Mouse (Mus musculus) CH12.LX (cell line): ENCODE results near the gene Mynn. TPM values are rescaled to one million over a fixed set of nuclear protein-coding genes. Genes with fewer than 3 reads are reported as not detected.
A peak's percentile ranks its signal among the peaks of the same experiment; 100 is the strongest.

Source experiments
- DNase-seq: peaks from one replicate; pipeline ENCODE4 v3.0.0-alpha.2; 2013; ENCODE audit errors: extremely low read depth
- H3K27ac ChIP-seq: 2 replicates; pipeline ENCODE4 v1.5.1; 2012; ENCODE audit warnings: low read depth, mild to moderate bottlenecking, control low read depth, moderate library complexity; ENCODE audit not compliant: insufficient read depth
- H3K27me3 ChIP-seq: replicated peaks from 2 replicates; pipeline ENCODE3; 2012; ENCODE audit warnings: inconsistent platforms
- H3K36me3 ChIP-seq, 2 experiments: replicated peaks in 1 of 2; 2 replicates each; pipeline versions ENCODE3 to v1.6.1; 2012; ENCODE audit warnings: inconsistent platforms in 1 of 2, low read length in 1 of 2, mild to moderate bottlenecking in 1 of 2, mixed read lengths in 1 of 2, moderate library complexity in 1 of 2; ENCODE audit not compliant: control insufficient read depth in 1 of 2, insufficient read depth in 1 of 2
- H3K4me1 ChIP-seq, 2 experiments: 2 replicates each; pipeline ENCODE4 v1.6.1; 2012; ENCODE audit warnings: inconsistent platforms in 1 of 2, moderate library complexity in 1 of 2; ENCODE audit not compliant: insufficient read depth in 2 of 2, control insufficient read depth in 1 of 2
- H3K4me2 ChIP-seq: 2 replicates; pipeline ENCODE4 v1.6.1; 2012; ENCODE audit warnings: low read depth, mild to moderate bottlenecking, control low read depth; ENCODE audit not compliant: poor library complexity, insufficient read depth, severe bottlenecking
- H3K4me3 ChIP-seq, 3 experiments: fragments of 150-350 bp in 1 of 3; sonication (generic) in 1 of 3; replicated peaks in 1 of 3; 2 replicates each; pipeline versions ENCODE3 to v1.5.1; 2011 to 2012; ENCODE audit warnings: low read depth in 2 of 3, low read length in 2 of 3, mild to moderate bottlenecking in 2 of 3, moderate library complexity in 2 of 3, control low read depth in 1 of 3, improper control_type of control experiment in 1 of 3, inconsistent platforms in 1 of 3, mixed read lengths in 1 of 3; ENCODE audit not compliant: poor library complexity in 1 of 3
- H3K79me2 ChIP-seq: replicated peaks from 2 replicates; pipeline ENCODE4 v1.6.1; 2012; ENCODE audit warnings: mild to moderate bottlenecking, moderate library complexity; ENCODE audit not compliant: control insufficient read depth, poor library complexity, insufficient read depth, severe bottlenecking; ENCODE audit errors: extremely low read depth
- H3K9ac ChIP-seq: 2 replicates; pipeline ENCODE4 v1.6.1; 2012; ENCODE audit warnings: low read depth, mild to moderate bottlenecking, control low read depth, moderate library complexity; ENCODE audit not compliant: insufficient read depth
- H3K9me3 ChIP-seq: replicated peaks from 2 replicates; pipeline ENCODE3; 2012; ENCODE audit warnings: low read length, inconsistent platforms, mixed read lengths
- BHLHE40 ChIP-seq: IDR thresholded peaks from 2 replicates; pipeline ENCODE4 v1.6.1; 2011; ENCODE audit warnings: mild to moderate bottlenecking, low read depth, low read length, improper control_type of control experiment
- CHD2 ChIP-seq: IDR thresholded peaks from 2 replicates; pipeline ENCODE4 v1.6.1; 2011; ENCODE audit warnings: low read length, improper control_type of control experiment
- CTCF ChIP-seq, 2 experiments: IDR thresholded peaks in 1 of 2; conservative IDR thresholded peaks in 1 of 2; 2 replicates each; pipeline ENCODE4 v1.5.1; 2011 to 2012; ENCODE audit warnings: low read depth in 2 of 2, low read length in 2 of 2, improper control_type of control experiment in 1 of 2, inconsistent platforms in 1 of 2, mild to moderate bottlenecking in 1 of 2, moderate library complexity in 1 of 2
- E2F4 ChIP-seq: IDR thresholded peaks from 2 replicates; pipeline ENCODE4 v1.6.1; 2011; ENCODE audit warnings: low read depth, low read length, improper control_type of control experiment; ENCODE audit not compliant: insufficient replicate concordance
- ETS1 ChIP-seq: conservative IDR thresholded peaks from 2 replicates; pipeline ENCODE4 v1.6.1; 2012; ENCODE audit warnings: low read depth, mild to moderate bottlenecking, inconsistent platforms, low read length, improper control_type of control experiment, moderate library complexity
- GABPA ChIP-seq: IDR thresholded peaks from 2 replicates; pipeline ENCODE4 v1.6.1; 2012; ENCODE audit warnings: low read depth, low read length, improper control_type of control experiment, inconsistent platforms; ENCODE audit not compliant: insufficient replicate concordance
- IRF4 ChIP-seq: IDR thresholded peaks from 2 replicates; pipeline ENCODE4 v1.6.1; 2014; ENCODE audit warnings: low read depth, mild to moderate bottlenecking, inconsistent platforms, low read length, improper control_type of control experiment
- JUND ChIP-seq: conservative IDR thresholded peaks from 2 replicates; pipeline ENCODE4 v1.6.1; 2011; ENCODE audit warnings: low read depth, low read length, improper control_type of control experiment
- MAX ChIP-seq: IDR thresholded peaks from 2 replicates; pipeline ENCODE4 v1.6.1; 2011; ENCODE audit warnings: low read length, improper control_type of control experiment
- MAZ ChIP-seq: IDR thresholded peaks from 2 replicates; pipeline ENCODE4 v1.6.1; 2012; ENCODE audit warnings: low read depth, mild to moderate bottlenecking, inconsistent platforms, low read length, improper control_type of control experiment, moderate library complexity
- MEF2A ChIP-seq: IDR thresholded peaks from 2 replicates; pipeline ENCODE4 v1.6.1; 2014; ENCODE audit warnings: low read depth, mild to moderate bottlenecking, inconsistent platforms, low read length, improper control_type of control experiment, borderline replicate concordance
- MXI1 ChIP-seq: IDR thresholded peaks from 2 replicates; pipeline ENCODE4 v1.6.1; 2011; ENCODE audit warnings: mild to moderate bottlenecking, low read depth, low read length, improper control_type of control experiment
- MYC ChIP-seq: IDR thresholded peaks from 2 replicates; pipeline ENCODE4 v1.6.1; 2011; ENCODE audit warnings: low read depth, mild to moderate bottlenecking, improper control_type of control experiment, low read length
- NELFE ChIP-seq: IDR thresholded peaks from 2 replicates; pipeline ENCODE4 v1.6.1; 2011; ENCODE audit warnings: low read depth, low read length, improper control_type of control experiment
- PAX5 ChIP-seq: IDR thresholded peaks from 2 replicates; pipeline ENCODE4 v1.6.1; 2012; ENCODE audit warnings: low read length, inconsistent platforms, mixed read lengths
- POLR2A ChIP-seq: IDR thresholded peaks from 2 replicates; pipeline ENCODE4 v1.6.1; 2011; ENCODE audit warnings: low read depth, mild to moderate bottlenecking, improper control_type of control experiment, low read length
- POLR2AphosphoS2 ChIP-seq: IDR thresholded peaks from 2 replicates; pipeline ENCODE4 v1.6.1; 2011; ENCODE audit warnings: low read depth, low read length, improper control_type of control experiment
- RAD21 ChIP-seq: IDR thresholded peaks from 2 replicates; pipeline ENCODE4 v1.6.1; 2011; ENCODE audit warnings: low read depth, mild to moderate bottlenecking, low read length, improper control_type of control experiment, moderate library complexity
- RCOR1 ChIP-seq: conservative IDR thresholded peaks from 2 replicates; pipeline ENCODE4 v1.6.1; 2012; ENCODE audit warnings: low read depth, mild to moderate bottlenecking, inconsistent platforms, low read length, improper control_type of control experiment
- SIN3A ChIP-seq: IDR thresholded peaks from 2 replicates; pipeline ENCODE4 v1.6.1; 2012; ENCODE audit warnings: low read length, improper control_type of control experiment, inconsistent platforms
- SMC3 ChIP-seq: IDR thresholded peaks from 2 replicates; pipeline ENCODE4 v1.6.1; 2011; ENCODE audit warnings: low read depth, low read length, improper control_type of control experiment
- TBP ChIP-seq: conservative IDR thresholded peaks from 2 replicates; pipeline ENCODE4 v1.6.1; 2011; ENCODE audit warnings: low read depth, low read length, improper control_type of control experiment
- TCF12 ChIP-seq: IDR thresholded peaks from 2 replicates; pipeline ENCODE4 v1.6.1; 2014; ENCODE audit warnings: low read depth, mild to moderate bottlenecking, inconsistent platforms, low read length, improper control_type of control experiment
- UBTF ChIP-seq: IDR thresholded peaks from 2 replicates; pipeline ENCODE4 v1.6.1; 2012; ENCODE audit warnings: low read depth, mild to moderate bottlenecking, inconsistent platforms, low read length, improper control_type of control experiment, moderate library complexity
- USF1 ChIP-seq: IDR thresholded peaks from 2 replicates; pipeline ENCODE4 v1.6.1; 2014; ENCODE audit warnings: low read depth, mild to moderate bottlenecking, inconsistent platforms, low read length, improper control_type of control experiment
- ZC3H11A ChIP-seq: IDR thresholded peaks from 2 replicates; pipeline ENCODE4 v1.6.1; 2012; ENCODE audit warnings: low read depth, mild to moderate bottlenecking, inconsistent platforms, low read length, improper control_type of control experiment
- ZKSCAN1 ChIP-seq: IDR thresholded peaks from 2 replicates; pipeline ENCODE4 v1.6.1; 2012; ENCODE audit warnings: low read depth, inconsistent platforms, low read length, improper control_type of control experiment, borderline replicate concordance
- ZMIZ1 ChIP-seq: IDR thresholded peaks from 2 replicates; pipeline ENCODE4 v1.6.1; 2012; ENCODE audit warnings: low read depth, mild to moderate bottlenecking, inconsistent platforms, low read length, improper control_type of control experiment
- ZNF384 ChIP-seq: IDR thresholded peaks from 2 replicates; pipeline ENCODE4 v1.6.1; 2012; ENCODE audit warnings: low read depth, low read length, improper control_type of control experiment, inconsistent platforms
- dilution Hi-C: fragments of 300-500 bp; cut with MboI; formaldehyde crosslinking; loops from 2 replicates; pipeline ENCODE4 v1.14.3; 2020; ENCODE audit warnings: low sequenced_read_pairs; ENCODE audit not compliant: extremely low pct_unique_long_range_greater_than_20kb, extremely low pct_ligation_motif_present
- in situ Hi-C: fragments of 300-500 bp; cut with MboI; formaldehyde crosslinking; loops from 3 replicates; pipeline ENCODE4 v1.14.3; 2019; ENCODE audit warnings: low sequenced_read_pairs, low pct_ligation_motif_present, low pct_unique_long_range_greater_than_20kb, mixed read lengths
- polyA plus RNA-seq: library from polyadenylated mRNA; unstranded; fragments of >175 nt; gene quantifications from 2 replicates; pipeline ENCODE4 v1.2.1, GENCODE M21; 2012; ENCODE audit warnings: low read depth; ENCODE audit not compliant: insufficient read length
- total RNA-seq, 2 experiments: library from RNA; depleted of rRNA; stranded (reverse); fragments of 300-350 nt in 1 of 2; fragments of >200 nt in 1 of 2; gene quantifications; 2 replicates each; pipeline ENCODE4 v1.2.3; 2012 to 2014

The Mynn gene
- total and polyA plus RNA-seq, 3 experiments = 11.9 to 31.1 (median 15.5) TPM

DNA sequence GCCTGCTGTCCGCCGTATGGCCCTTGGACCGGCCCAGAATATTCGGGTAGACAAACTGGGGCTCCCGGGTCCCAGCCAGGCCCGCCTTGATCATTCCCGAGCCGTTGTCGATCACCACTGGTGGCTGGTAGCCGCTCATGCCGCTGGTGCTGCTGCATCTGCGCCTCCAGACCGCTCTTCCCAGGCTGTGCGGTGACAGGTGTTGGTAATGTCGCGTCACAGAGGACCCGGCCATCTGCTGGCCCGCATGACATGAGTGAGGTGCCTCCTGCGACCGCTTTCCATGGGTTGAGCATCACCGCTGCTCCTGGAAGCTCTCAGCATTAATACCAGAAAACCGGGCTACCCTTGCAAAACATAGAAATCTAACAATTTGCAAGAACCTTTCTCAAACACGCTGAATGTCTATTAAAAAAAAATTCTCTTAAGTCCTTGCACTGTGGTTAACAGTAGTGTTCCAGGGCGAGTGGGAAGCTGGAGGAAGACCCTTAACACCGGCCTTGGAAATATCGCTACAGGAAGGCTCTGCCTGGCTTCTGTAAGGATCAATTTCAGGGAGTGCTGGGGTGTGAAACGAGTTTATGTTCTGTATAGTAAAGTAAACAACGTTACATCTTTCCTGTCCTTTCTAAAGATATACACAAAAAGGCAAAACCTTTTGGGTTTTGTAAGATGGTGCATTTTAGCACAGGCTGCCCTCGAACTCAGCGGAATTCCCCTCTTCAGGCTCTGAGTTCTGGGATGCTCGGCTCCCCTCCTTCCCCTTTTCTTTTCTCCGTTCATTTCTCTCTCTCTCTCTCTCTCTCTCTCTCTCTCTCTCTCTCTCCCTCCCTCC, 1.9 kb upstream of the Mynn start, which contains the start of gene Actrt3:
Gene Actrt3 (minus strand): TSS at position 229 of the 835 bp plus-strand sequence.
- no peaks in the 10 kb centered on the region for H3K9me3 ChIP-seq
- peak within 1 kb of the TSS; percentile 48 for H3K4me2 ChIP-seq
- dilution Hi-C loops = no loop called here
- H3K36me3 ChIP-seq = peaks cover 5 to 10% of the 10 kb centered on the region in 2 experiments
- peak within 1 kb of the TSS; percentile 44 for H3K27ac ChIP-seq
- H3K9ac ChIP-seq = peak within 1 kb of the TSS; percentile 31
- H3K79me2 ChIP-seq = peaks cover 22% of the 10 kb centered on the region
- H3K27me3 ChIP-seq = no peaks in the 10 kb centered on the region
- H3K4me3 ChIP-seq = peak within 1 kb of the TSS; percentile 45 to 77 (median 62)
- no peak for DNase-seq
- in situ Hi-C loops = loop anchor here (10.0 to 25.0 kb wide), 3 partner anchors 212 to 545 kb away; partner anchors contain the start of genes Cldn11 and Prkci
- H3K4me1 ChIP-seq = peaks cover 2 to 20% of the 10 kb centered on the region in 2 experiments; a peak in 3 of 4 replicates
- TF ChIP-seq MAX (0 out of 2 replicates have a peak, but pooled peaks have one; percentile 12), USF1 (no peak), IRF4 (no peak), TCF12 (peak; percentile 43; the same call in 1 of the 2 replicates), NELFE (no peak), POLR2AphosphoS2 (no peak), MXI1 (peak; percentile 59)

DNA sequence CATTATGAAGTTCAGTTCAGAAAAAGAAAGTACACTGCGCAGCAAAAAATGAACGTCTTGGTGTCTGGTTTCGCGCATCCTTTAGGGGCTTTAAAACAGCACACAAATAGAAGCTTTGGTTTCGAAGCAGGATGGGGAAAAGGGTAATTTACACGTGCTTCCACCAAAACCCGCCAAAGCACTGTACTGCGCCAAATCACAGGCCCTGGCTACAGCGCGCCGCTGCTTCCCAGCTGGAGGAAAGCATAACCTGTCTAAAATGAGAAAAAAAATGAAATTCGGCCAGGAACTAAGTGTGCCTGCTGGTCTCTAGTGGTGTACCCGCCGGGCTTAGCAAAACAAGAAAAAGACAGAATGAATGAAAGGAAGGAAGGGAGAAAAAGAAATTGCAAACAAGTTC, 1.1 kb upstream of the Mynn start:
- H3K4me3 ChIP-seq = peak overlapping the region; percentile 45 to 77 (median 62)
- peaks cover 2 to 27% of the 10 kb centered on the region in 2 experiments; a peak in 3 of 4 replicates for H3K4me1 ChIP-seq
- peaks cover 23% of the 10 kb centered on the region for H3K79me2 ChIP-seq
- H3K9me3 ChIP-seq = no peaks in the 10 kb centered on the region
- H3K4me2 ChIP-seq = peak overlapping the region; percentile 48
- H3K36me3 ChIP-seq = peaks cover 5 to 15% of the 10 kb centered on the region in 2 experiments
- H3K27ac ChIP-seq = peak overlapping the region; percentile 44
- H3K27me3 ChIP-seq = no peaks in the 10 kb centered on the region
- TF ChIP-seq IRF4 = no peak
- TF ChIP-seq ZC3H11A = no peak
- TF ChIP-seq UBTF = no peak
- TF ChIP-seq MAX = peak; percentile 95
- no peak for TF ChIP-seq GABPA
- TF ChIP-seq MAZ = 0 out of 2 replicates have a peak, but pooled peaks have one; percentile 33
- 0 out of 2 replicates have a peak, but pooled peaks have one; percentile 3 for TF ChIP-seq ETS1
- TF ChIP-seq MYC = peak; percentile 63; the same call in 1 of the 2 replicates
- no peak for TF ChIP-seq USF1
- TF ChIP-seq PAX5 = no peak
- no peak for TF ChIP-seq RCOR1
- no peak for TF ChIP-seq SIN3A
- no peak for TF ChIP-seq E2F4
- TF ChIP-seq ZKSCAN1 = no peak
- peak; percentile 56 for TF ChIP-seq BHLHE40
- peak; percentile 47; the same call in 1 of the 2 replicates for TF ChIP-seq MXI1
- no peak for TF ChIP-seq MEF2A
- TF ChIP-seq CTCF (conservative IDR thresholded peaks at IDR 0.05 in 1 of 2, IDR thresholded peaks at IDR 0.05 in 1 of 2; ENCODE audit: low read depth in 2 of 2, low read length in 2 of 2) = no peak
- no peak for TF ChIP-seq NELFE
- no peak for TF ChIP-seq CHD2
- no peak for TF ChIP-seq RAD21
- no peak for TF ChIP-seq JUND
- no peak for TF ChIP-seq TBP
- peak; percentile 64; the same call in 1 of the 2 replicates for TF ChIP-seq ZNF384
- TF ChIP-seq SMC3 = no peak
- no peak for TF ChIP-seq POLR2A
- no peak for TF ChIP-seq ZMIZ1
- peak; percentile 53 for DNase-seq
- in situ Hi-C loops (no loop called here), dilution Hi-C loops (no loop called here)
- H3K9ac ChIP-seq = peak overlapping the region; percentile 31
